Mouse (Mus musculus) liver (tissue): ENCODE measurements around the gene Tesk1.

ENCODE experiments used
- DNase-seq: peaks from one replicate; pipeline ENCODE4 v3.0.0-alpha.2; 2020; ENCODE audit warnings: mixed read lengths

The Tesk1 gene

DNA sequence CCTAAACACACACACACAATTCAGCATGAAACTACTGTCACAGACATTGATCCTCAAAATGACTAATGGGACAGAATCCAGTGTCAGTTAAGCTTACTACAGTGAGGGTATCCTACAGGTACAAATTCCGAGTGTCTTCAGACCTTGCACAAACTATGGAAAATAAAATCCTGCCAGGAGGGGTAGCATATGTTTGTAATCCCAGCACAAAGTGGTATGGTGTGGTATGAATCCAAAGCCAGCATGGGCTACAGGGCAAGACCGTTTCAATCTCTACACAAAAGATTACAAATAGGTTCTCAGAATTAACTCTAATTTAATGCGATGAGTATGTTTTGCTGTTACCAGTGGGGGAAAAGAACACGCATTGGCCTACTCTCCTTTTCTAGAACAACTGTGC is at the start of gene Tesk1:
Gene Tesk1, plus strand, starts transcription at position 301 of the 400 bp plus-strand sequence.
- DNase-seq: no peak

DNA sequence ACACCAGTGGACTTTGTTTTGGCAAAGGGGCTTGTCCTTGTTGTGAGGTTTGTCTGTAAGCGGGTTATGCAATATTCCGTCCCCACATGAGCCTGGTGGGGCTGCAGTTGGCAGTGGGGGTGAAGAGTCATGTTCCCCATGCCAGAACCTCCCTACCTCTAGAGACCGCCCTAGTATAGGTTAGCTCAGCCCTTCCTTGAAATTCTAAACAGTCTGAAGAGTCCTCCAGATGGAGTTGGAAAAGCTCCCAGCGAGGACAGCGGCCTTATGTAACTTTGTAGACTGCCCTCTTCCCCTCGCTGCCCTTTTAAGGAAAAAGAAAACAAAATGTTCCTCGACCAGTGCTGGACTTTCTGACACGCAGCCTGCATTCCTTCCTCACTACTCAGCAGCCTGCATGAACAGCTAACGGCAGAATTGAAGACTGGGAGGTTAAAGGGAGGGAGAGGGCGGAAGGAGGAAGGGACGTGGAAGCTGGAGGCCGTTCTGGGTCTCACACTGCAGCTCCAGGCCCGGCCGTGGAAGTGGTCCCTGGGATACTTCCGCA is 47.3 kb upstream of the Tesk1 start:
- no peak for DNase-seq

DNA sequence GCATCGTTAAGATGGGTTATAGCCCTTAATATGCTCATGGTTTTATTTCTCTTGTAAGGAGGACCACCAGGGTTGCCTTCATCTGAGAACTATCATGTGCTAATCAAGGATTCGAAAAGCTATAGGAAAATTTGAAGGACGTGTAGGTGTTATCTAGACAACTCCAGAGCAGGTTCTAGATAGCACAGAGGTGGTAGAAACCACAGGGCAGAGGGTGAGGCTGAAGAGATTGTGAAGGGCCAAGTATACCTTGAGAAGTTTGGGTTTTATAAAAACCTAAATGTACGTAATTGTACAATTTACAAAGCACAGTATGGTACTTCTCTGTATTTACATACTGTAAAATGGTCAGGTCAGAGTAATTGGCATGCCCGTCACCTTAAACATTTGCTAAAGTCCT is 46.6 kb upstream of the Tesk1 start:
- no peak for DNase-seq

DNA sequence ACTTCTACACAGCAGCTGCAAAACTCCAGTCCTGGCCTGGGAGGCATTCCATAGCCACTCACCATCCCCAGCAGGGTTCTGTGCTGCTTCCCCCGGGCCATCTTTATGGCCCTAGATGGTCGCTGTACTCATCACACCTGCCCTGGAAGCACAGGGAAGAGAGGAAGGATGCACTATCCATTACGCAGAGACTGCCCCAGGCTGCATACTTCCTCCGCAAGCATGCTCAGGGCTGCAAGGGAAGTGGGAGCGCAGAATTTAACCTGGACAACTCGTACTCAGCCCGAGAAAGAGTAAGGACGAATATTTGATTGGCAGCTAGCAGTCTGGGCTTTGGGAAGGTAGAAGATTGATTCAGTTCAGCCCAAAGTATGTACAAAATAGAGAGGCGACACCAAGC is 45.9 kb upstream of the Tesk1 start:
- no peak for DNase-seq

DNA sequence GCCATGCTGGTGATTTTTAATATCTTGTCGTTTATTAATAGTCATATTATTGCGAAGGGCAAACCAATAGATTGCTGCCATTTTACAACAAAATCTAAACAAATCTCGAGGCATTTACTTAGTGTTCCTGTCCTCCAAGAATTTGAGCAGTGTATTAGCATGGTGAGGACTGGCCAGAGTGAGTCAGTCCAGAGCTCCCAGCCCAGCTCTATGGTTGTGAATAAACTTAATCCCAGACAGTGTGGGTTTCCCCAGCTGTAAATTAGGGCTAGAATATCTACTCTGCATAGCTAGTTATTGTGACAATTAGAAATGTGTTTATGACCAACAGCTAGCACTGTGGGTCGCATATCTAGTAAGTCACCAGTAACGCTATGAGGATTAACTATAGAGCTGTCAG is 45.4 kb upstream of the Tesk1 start:
- DNase-seq: no peak

DNA sequence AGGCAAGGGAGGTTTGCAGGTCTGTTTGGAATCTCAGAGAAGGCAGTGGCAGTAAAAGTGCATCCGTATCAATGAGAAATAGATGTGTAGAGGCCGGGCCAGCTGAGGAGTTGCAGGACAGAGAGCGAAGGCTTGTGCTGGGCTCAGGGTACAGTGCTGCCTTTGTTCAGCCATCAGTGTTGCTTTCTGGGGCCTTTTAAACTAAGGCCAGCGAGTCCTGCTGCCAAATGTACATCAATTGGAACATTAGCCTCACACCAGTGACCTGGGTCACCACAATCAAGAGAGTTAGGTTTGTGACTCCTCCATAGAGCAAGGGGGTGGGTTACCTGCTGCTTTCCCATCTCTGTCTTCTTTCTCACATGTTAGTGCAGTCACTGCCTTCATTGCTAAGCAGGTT is 43.7 kb upstream of the Tesk1 start:
- DNase-seq: no peak

DNA sequence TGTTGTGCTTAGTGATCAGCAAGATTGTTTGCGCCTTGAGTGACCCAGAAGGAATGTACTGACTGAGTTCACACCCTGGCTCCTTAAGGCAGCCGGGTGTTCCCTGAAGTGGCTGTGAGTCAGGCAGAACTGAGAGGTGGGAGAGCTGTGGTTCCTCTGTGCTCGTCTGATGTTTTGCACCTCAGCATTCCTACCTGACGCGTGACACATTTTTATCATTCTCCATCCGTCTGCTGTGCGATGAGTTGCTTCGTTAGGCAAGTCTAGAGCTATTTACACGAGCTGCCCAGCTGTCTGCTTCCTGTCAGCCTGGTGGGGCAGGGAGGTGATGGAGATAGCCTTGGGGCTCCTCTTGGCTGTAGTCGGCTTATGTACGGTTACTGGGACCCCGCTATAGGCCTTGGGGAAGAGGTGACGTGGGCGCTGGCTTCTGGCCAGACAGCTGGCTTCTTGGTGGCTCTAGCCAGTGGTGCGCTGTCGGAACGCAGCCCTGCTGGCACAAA is 42.9 kb upstream of the Tesk1 start:
- no peak for DNase-seq

DNA sequence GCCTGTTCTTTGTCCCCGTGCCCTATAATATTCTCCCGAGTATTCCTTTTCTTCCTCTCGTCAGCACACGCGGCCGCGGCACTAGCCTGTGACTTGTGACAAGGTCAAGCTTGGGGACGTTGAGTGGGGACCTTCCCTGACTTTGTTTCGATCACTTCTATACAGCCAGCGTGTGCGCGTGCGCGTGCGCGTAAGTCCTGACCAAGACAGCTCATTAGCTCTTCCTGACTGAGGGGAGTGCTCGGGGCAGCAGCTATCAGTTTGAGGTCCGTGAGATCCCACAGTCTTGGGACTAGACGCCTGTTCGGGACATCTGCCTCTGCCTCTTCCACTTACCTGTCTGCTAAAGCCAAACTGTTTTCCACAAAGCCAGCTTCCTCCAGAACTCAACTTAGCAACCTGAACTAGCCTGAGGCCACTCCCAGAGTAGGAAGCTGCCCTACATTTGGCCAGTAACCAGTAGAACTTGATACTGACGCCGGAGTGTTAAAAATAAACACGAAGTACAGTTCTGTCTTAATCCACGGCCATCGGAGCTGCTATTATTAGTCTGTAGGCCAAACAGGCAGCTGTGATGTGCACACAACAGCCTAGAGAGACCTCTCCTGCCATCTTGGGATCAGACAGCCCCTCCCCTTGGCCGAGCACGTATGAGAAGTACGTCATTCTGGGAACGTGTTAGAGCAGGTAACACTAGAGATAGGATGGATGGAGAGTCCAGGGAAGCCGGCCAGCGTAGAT is 42.2 kb upstream of the Tesk1 start:
- DNase-seq: no peak

DNA sequence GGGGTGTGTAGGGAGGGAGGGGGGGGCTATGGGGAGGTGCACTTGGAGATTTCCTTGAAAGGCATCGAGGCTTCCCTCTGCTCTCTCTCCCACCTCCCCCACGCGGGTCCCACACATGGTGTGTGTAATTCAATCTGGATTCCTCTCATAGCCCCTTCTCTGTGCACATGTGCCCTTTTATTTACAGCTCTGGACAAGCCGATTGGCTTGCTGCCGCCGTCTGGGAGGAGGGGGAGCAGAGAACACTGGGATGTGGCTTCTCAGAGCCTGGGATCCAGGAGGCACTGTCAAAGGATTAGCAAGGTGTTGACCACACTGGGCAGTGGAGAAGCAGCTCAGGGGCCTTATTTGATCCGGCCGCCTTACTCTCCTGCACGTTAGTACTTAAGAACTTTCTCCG is 40.8 kb upstream of the Tesk1 start:
- DNase-seq: no peak

DNA sequence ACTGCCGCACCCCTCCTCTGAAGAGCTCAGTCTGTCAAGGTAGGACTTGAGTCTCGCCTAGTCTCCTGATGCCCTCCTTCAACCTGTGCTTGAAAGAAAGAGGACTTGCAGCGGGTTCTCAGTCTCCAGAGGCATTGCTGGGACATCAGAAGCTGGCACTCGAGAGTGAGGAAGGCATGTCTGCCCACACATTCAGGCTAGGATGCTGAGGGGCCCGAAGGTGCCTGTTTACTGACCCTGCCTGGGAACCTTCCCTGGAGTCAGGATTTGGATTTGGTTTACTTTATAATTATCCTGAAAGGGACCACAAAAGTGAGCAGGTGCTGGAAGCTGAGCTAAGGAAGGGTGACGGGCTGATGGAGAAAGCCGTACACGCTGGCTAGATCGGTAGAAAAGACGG is 40.3 kb upstream of the Tesk1 start:
- no peak for DNase-seq

DNA sequence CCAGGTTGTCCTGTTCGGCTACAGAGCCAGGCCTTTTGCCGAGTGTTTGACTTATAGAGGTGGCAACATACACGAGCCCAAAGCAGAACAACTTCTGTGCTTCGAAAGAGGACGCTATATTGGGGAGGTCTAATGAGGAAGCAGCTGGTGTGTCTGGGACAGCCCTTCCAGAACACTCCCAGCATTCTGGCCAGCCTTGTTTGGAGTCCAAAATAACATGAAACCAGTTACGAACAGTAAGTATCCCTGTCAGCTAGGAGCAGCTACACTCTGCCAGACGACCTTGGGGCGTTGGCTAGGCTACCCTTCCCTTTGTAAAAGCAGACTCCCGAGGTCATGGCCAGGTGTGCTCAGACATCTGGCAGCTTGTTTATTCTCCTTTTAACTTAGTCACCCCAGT is 39.5 kb upstream of the Tesk1 start:
- no peak for DNase-seq

DNA sequence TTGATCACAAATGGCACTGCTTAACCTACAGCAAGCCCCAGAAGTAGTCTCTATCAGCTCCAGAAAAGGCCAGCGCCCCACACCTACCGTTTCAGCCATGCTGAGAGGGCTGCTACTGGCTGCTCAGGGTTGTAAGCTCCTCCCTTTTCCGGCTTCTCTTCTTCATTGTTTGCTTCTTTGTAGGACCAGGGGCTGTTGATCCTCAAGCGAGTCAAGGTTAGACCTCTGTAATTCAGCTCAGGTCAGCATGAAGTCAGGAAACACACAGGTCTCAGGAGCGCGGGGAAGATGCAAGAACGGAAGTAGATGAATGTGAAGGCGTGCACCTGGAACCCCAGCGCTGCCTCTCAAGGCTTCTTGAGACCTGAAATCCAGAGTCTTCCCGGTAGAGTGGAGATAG is 37.0 kb upstream of the Tesk1 start:
- DNase-seq: no peak

DNA sequence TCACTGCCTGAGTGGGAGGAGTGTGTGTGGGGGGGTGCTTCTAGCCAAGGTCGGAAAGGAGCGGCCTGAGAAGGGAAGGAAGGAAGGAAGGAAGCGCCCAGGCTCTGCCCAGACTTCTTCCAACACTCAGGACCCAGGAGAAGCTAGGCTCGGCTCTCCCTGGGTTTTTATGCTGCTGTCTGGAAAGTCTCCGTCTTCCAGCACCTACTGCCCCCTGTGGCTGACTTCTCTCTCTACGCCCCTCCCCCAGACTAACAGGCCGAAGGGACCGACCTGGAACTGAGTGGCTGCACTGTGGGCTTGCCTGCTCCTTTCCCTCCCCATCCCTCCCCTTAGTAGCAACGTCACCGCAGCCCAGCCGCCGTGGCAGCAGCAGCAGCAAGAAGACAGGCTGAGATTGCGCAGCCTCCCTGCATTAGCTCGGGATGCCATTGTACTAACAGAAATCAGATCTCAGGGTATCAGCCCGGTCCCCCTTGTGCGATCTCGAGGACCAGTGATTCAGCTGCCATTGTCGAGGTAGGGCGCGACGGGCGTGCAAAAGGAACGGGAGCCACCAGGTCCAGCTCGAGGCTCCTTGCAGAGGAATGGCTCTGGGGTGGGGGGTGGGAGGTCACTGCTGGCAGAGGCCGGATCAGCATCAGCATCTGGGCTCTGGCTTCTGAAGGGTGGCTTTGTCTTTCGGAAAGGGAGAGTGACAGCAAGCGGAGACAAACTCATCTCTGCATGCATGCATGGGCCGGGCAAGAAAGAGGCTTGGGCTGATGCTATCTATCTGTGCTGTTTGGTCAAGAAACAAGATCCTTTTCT is 35.4 kb upstream of the Tesk1 start:
- peak; percentile 65 for DNase-seq

DNA sequence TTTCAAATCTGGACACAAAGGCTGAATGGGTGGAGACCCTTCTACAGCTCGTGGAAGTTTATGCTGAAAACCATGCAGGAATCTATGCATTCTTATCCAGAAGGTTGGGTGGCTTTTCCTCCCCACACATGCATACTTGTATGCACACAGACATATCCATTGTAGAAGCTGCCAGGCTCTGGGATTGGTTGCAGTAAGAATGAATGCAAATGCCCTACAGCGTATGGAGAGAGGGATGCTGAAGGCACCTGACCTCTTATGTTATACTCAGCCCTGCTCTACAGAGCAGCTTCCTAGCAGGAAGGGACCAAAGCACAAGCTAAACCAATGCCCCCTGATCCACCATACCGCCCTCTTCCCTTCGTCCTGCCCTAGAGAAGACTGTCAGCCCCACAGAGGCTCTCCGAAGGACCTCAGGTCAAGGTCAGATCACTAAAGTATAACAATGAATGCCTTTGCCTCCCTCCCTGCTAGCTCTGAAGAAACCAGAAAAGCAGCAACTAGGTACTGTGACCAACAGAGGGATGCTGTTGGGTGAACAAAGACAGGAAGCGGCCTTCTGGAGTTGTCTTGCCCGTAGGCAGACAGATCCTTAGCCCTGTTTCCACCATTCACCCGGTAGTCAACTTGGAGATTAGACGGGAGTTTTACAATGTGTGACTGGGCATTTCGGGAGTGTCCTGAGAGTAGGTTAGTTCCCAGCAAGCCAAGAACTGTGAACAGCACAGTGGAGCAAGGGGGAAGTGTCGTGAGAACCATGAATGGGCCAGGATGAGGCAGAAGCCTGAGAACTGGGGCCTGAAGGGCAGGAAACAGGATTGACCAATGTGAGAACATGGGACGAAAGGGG is 34.4 kb upstream of the Tesk1 start:
- no peak for DNase-seq

DNA sequence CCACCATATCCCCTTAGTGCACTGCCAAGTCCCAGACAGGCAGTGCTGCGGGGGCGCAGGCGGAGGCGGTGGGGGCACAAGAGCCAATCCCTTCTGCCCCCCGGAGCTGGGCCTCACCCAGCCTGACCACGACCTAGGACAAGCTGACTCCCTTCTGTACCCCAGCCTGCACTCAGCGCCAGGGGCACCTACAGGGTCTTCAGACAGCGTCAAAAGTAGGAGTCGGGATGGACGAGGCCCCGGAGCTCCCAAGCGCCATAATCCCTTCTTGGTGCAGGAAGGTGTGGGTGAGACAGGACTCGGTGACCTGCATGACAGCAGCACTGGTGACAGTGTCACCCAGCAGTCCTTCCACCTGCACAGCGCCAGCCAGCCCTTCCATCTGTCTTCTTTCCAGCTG is 27.0 kb upstream of the Tesk1 start:
- no peak for DNase-seq

DNA sequence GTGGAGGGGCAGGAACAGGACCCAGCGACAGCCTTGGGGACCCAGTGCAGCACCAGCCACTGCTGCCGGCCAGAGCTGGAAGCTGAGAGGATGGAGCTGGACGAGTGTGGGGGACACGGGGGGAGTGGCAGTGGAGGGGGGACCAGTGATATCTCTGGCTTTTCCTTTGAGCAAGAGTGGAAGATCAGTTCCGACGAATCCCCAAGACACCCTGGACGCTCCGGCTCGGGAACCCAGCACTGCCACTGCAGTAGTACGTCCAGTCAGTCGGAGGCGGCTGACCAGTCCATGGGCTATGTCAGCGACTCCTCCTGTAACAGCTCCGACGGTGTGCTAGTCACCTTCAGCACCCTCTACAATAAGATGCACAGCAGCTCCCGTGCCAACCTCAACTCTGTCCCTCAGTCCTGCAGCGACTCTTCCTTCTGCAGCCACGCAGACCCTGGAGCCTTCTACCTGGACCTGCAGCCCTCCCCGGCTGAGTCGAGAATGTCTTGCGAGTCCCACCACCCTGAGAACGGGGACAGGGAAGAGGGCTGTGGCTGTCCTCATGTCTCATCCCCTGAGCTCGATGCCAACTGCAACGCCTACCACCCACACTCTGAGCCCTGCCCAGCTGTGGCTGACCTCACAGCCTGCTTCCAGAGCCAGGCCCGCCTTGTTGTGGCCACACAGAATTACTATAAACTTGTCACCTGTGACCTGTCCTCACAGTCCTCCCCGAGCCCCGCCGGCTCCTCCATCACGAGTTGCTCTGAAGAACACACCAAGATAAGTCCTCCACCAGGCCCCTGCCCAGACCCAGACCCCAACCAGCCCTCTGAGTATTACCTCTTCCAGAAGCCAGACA is 26.3 kb upstream of the Tesk1 start:
- no peak for DNase-seq

DNA sequence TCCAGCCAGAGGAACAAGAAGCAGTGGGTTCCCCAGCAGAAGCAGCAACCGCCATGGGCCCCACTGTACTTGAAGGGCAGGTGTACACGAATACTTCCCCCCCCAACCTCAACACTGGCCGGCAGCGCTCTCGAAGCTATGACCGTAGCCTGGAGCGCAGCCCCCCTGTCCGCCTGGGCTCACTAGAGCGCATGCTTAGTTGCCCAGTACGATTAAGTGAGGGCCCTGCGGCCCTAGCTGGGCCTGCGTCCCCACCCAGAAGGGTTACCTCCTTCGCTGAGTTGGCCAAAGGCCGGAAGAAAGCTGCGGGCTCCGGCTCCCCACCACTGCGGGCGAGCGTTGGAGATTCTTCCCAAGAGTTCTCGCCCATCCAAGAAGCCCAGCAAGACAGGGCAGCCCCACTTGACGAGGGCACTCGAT is 25.7 kb upstream of the Tesk1 start:
- DNase-seq: no peak

DNA sequence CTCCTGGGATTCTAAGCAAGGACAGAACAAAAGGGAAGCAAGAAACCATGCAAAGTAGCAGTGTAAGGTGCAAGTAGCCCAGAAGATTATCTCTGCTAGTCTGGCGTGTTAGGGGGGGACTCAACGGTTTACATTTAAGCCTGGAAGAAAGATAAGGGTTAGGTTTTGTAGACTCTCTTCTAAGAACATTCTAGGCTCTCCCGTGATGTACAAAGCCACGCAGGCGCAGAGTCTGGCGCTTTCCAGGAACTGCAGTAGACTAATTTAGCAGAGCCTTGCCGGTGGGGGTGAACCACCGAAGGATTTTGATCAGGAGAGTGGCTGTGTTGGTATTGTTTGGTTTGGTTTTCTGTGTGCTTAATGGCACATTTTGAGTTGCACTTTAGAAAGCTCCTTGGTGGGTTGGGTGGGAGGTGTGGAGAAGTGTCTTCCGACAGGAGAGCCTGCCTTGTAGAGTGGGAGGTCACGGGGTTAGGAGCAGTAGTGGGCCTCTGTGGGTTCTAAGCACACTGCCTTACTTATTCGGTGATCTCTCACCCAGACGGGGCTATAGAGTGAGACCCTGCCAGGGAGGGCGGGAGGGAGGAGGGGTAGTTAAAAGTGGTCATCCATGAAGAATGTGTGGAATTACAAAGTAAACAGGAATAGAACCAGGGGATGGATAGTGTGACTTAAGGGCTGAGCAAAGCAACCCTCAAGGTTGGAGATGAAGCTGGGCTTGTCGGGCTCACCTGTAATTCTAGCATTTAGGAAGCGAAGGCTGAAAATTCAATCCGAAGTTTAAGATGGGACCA is 24.3 kb upstream of the Tesk1 start:
- peak; percentile 55 for DNase-seq

DNA sequence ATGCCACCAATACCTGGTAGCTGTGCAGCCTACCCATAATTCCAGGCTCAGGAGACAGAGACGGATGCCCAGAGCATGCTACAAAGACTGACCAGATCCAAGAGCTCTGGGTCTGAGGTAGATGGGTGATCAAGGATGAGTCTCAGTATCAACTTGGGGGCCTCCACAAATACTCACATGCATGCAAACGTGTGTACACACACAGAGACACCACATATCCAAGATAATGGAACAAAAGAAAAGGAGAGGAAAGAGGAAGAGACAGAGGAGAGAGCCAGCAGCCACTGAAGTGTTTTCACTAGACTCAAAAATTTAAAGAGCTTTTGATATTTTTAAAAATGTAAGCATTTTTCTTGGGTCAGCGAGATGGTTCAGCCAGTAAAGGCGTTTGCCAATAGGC is 23.3 kb upstream of the Tesk1 start:
- no peak for DNase-seq

DNA sequence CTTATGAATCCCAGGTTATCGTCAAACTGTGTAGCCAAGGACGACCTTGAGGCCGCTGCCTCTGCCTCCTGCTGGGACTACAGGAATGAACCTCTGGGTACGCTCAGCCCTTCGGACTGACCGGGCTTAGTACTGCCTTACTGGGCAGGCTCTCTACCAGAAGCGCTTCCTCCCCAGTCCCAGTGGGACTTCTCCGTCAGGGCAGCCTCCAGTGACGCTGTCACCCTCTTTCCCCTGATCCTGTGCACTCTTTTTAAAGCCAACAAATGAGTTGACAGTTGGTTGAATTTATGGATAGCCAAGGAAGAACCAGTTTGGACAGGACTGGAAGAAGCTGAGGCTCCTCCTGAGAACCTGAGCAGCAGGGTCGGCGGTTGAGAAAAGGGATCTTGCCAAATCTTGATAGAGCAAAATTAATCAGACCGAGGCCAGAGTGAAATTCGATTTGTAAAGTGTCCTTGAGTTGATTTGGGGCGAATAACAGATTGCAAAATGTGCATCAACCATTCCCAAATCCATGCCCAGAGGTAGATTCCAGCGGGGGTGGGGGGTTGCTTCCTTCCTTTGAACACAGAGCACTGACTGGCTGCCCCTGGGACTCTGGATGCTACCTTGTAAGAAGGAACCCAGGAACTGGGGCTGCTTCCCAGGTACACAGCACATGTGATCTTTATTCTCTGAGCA is 22.6 kb upstream of the Tesk1 start:
- no peak for DNase-seq
